Mouse (Mus musculus): ENCODE measurements at regions not wholly inside any gene's neighbourhood (a gene's known extent, or its start where the extent isn't known, plus 50 kb on each side); places are given as distances from the start of the nearest gene placed in this dataset.

DNA sequence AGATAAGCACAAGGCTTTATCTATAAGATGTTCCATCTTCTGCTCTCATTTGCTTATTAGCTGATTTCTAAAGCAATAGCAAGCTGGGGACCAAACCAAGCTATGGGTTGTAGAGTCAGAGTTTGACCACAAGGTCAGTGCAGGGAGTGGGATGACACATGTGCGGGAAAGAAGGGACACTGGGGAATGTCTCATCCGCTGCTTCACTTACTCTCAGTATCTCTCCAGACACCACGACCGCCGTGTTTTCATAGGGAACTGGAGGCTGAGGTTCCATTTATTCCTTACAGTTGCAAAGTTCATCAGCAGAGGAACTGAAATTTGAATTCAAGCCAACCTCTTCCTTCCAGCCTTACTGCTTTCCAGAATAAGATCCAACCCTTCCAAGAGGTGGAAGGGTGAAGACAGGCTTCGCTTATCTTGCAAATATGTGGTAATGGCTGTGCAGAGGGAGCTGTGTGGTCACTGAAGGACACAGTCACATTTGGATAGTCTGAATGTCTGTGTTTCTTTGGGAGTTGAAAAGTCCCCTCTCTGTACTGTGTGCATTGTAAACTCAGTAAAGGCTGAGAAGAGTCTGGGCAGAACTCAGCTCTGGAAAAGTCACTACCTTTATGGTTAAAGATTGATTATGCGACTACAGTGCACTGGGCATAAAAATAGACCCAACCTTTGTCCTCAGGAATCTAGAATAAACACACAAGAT is 118.1 kb upstream of the C1qtnf3 start:
- ATAC-seq (replicated peaks; ENCODE audit: poor library complexity, severe bottlenecking) = peak; percentile 42

DNA sequence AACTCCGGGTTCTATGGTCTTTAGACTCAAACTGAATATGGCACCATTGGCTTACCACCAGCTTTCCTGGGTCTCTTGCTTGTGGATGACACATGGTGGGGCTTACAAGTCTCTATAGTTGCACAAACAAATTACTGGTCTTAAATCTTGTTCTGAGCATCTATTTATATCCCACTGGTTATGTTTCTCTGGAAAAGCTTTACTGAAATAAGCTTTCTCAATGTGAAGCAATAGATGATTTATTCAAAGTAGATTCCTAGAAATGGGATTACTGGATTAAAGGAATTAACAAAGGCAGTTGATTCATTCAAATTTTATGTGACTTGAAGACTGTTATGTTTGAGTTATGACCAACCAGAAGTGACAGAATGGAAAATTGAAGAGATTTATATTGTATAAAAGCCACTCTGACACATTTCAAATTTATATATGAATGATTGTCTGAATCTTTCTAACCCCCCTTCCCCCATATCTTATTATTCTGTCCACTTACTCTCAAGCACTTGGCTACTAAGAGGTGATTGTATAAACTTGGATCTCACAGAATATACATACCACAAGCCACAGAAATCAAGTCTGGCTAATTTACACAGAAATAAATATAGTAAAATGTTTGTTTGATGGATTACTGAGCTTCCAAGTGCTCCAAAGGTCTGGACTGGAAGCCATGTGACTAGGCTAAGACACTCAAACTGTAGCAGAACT is 113.4 kb upstream of the C1qtnf3 start:
- no peak for ATAC-seq (replicated peaks; ENCODE audit: poor library complexity, severe bottlenecking)

DNA sequence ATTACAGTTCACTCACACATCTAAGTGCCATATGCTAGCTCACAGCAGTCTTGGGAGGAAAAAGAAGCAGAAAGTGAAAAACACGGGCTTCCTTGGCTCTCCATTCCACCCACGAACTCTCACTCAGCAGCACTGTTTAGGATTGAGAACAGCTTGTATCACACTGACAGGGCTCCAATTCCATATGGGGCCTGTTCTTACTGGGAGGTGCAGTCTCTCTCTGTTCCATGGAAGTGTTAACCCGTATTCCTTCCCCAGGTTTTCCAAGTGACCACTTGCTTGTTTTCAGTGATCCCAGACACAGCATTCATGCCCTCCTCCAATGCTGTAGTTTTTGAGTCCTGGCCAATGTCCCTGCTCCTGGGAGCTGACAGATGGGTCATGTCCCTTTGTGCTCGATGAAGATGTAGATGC is 111.5 kb upstream of the C1qtnf3 start:
- ATAC-seq (replicated peaks; ENCODE audit: poor library complexity, severe bottlenecking) = no peak

DNA sequence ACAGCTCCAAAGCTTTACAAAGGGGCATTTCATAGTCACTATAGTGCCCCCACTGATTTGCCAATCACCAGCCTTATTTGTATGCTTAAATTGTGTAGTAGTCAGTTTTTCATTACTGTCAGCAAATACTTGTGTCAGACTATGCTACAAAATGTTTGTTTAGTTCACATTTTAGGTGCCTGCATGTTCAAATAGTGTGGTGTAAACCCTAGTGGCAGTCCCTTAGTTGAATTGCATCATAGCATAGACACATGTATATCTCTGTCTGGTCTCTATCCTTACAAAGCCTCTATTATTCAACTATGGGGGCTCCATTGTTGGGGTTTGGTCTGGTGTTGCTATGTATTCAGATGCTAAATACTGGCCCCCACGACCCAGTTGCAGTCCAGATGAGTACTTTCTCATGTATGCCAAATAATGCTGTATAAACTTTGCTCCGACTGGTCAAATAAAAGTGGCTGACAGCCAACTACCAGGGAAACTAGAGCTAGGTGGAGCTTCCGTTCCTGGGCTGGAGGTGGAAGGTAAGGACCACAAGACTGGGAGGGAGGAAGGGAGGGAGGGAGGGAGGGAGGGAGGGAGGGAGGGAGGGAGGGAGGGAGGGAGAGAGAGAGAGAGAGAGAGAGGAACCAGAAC is 109.0 kb upstream of the C1qtnf3 start:
- ATAC-seq (replicated peaks; ENCODE audit: poor library complexity, severe bottlenecking) = no peak

DNA sequence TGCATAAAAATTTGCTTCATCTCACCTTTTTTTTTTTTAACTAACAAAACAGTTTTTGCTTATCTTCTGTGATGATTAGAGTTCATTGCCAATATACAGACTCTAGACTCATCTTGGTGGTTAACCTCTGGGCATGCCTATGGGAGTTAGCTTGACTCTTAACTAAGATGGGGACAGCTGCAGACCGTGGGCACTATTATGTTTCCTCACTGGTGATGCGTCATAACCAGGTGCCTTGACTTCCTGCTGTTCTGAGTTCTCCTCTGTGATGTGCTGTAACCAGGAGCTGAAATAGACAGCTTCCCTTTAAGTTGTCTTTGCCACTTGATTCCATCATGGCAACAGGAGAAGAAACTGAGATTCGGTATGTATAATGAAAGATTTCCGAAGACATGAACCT is 105.4 kb upstream of the C1qtnf3 start:
- no peak for ATAC-seq (replicated peaks; ENCODE audit: poor library complexity, severe bottlenecking)

DNA sequence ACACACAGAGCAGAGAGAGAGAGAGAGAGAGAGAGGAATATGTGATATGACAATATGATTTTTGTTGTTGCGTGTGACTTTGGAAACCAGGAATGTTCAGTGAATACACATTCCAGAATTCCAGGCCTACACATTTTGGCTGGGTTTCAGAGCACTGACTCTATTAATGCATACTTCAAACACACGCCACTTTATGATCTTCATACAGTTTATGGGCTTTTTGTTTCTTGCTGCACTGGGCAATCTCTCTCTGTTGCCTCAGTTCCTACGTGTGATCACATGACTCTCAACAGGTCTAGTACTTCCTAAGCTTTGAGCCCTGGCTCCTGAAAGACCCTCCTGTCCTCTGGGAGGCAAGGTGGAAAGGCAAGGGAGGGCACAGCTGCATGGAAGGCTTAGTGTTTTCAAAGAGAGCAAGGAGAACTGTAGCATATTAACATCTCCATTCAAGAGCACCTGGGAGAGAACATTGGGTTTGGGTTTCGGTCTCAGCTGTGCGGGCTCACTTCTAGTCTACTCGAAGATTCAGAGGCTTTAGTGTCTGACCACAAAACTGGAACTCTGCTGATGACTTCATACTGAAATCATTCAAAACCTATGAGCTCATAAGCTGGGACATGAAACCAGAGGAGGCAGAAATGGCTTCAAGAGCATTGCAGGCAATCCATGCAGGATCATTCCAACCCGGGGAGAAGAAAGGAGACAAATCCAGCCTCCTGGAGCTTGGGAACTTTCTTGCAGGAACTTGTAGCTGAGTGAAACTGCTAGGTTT is 87.9 kb upstream of the C1qtnf3 start:
- no peak for ATAC-seq (replicated peaks; ENCODE audit: poor library complexity, severe bottlenecking)

DNA sequence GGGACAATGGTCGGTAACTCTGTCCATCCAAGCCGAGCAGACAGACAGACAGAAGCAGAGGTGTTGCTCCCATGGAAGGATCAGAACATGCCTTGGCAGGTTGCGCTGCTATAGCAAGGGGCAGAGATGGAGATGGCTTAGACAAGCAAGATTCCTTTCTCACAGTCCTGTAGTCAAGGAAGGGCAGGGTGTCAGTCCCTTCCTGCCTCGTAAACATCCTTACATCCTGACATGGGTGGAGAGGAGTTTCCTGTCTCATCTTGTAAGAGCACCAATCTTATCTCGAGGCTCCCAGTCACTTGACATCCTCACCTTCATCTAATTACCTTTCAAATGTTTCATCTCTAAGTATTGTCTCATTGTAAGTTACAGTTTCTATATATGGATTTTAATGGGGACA is 87.0 kb upstream of the C1qtnf3 start:
- no peak for ATAC-seq (replicated peaks; ENCODE audit: poor library complexity, severe bottlenecking)

DNA sequence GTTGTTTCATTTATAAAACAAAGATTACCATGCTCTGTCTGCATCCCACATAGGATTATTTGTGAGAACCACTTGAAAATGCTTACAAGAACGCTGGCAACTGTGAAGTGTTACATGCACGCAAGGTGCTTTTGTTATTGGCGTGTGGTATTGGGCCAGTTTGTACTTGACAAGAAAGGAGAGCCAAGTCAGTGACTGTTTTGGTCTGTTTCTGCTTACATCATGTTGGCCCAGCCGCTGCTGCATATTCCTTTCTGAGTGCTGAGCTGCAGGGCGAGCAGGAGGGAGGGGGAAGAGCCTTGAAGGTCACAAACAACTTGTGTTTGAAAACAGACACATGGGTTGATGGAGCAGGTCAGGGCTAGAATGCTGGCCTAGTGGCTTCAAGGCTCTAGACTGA is 85.3 kb upstream of the C1qtnf3 start:
- ATAC-seq (replicated peaks; ENCODE audit: poor library complexity, severe bottlenecking) = no peak

DNA sequence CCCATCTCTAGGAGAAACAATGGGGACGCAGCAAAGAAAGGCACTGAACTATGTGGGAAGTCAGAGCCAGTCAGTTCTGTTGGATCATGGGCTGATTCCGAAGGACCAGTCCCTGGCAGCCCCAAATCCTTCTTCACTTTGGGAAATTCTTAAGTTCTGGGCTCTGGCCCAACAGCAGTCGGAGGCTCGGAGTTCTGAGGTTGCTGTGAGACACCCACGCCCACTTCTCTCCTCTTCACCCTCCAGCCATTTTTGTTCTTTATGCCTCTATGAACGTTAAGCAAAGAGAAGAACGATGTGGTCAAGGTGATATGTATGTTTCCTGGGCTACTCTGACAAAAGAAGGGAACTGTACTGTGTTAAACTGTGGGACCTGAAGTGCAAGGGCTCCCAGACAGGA is 84.0 kb upstream of the C1qtnf3 start:
- ATAC-seq (replicated peaks; ENCODE audit: poor library complexity, severe bottlenecking) = no peak

DNA sequence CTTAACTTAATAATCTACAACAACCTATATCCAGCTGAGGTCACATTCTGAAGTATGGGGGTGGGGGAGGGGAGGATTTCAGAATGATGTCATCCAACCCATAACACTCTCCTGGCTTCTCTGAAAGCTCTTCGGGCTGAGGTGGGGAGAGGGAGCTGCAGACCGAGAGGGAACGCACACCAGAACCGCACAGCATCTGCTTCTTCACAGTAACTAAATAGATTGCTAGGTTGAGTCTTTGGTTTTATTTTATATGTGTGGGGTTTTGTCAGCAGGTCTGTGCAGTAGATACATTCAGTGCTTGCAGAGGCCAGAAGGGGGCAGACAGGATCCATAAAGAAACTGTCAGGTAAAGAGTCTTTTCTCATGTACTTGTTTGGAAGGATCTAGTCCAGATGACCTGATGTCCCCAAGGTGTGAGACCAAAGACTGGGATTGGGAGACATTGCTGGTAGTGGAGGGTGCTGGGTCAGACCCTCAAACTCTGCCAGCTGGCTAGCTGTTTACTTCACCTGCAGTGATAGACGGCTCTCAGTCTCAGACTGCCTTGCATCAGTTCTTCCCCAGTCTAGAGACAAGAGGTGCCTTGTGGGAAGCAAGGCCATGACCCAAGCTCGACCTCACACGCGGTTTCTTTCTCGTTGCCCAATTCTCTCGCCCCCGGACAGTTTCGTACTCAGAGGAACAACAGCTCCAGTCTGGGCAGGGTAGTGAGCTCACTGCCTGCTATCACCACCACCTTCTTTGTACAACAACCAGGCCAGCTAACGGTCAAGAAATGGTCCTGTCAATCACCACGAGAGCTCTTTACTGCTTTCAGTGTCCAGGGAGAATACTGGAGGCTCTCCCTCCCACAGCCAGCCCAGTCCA is 83.2 kb upstream of the C1qtnf3 start:
- peak; percentile 76 for ATAC-seq (replicated peaks; ENCODE audit: poor library complexity, severe bottlenecking)

DNA sequence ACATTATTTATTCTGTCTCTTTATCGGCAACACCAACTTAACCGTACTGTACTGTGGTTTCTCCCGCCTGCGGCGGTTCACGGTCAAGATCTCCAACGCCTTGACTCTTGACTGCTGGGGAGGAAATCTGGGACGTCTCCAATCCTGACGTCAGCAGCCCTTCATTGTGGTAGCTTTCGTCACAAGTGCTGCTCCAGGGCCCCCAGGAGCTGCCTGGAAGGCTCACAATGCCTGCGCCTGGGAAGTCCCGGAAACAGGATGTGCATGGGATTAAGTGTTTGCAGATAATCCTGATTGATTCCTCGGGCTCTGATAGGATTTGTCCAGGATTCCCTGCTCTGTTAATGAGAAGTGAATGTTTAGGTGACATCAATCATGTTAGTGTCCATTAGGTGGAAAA is 82.3 kb upstream of the C1qtnf3 start:
- ATAC-seq (replicated peaks; ENCODE audit: poor library complexity, severe bottlenecking) = no peak

DNA sequence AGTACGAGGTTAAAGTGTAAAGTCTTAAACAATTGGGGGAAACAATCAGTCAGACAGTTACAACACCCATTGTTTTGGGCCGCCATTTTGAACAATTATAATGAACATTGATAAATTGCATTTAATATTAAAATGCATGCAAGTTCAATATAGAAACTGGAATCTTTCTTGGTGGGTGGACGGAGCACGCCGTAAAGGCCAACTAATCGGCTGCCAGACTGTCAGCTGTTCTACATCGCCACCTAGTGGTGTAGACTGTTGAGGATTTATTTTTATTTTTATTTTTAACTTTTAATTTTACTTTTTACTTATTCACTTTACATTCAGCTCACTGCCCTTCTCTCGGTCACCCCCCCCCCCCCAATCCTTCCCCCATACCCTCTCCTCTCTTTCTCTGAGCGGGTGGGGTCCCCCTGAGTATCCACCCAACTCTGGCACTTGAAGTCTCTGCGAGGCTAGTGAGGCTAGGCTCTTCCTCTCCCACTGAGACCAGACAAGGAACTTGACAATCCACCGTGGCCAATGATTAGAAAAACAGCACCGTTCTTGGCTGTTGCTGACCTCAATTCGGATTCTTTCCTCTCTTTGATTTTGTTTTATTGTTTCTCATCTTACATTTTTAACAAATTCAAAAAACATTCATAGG is 79.7 kb upstream of the C1qtnf3 start:
- ATAC-seq (replicated peaks; ENCODE audit: poor library complexity, severe bottlenecking) = no peak; the same call in 1 of the 2 replicates

DNA sequence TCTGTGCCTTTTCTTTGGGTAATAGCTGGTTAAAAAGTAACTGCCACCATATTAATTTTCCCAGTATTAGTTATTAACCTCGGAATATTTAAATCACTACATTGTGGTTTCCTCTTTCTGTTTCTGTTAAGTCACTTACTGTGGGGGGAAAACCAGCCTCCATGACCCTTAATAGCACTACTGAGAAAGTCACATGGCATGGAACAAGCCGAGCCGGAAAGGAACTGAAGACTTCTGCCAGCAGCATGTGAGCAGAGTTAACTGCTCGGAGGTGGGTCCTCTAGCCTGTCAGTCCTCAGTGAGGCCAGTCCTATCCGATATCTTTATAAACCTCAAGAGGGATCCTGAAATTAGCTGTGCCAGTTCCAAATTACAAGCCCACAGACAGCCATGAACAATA is 75.8 kb upstream of the C1qtnf3 start:
- peak; percentile 65; the same call in 1 of the 2 replicates for ATAC-seq (replicated peaks; ENCODE audit: poor library complexity, severe bottlenecking)

DNA sequence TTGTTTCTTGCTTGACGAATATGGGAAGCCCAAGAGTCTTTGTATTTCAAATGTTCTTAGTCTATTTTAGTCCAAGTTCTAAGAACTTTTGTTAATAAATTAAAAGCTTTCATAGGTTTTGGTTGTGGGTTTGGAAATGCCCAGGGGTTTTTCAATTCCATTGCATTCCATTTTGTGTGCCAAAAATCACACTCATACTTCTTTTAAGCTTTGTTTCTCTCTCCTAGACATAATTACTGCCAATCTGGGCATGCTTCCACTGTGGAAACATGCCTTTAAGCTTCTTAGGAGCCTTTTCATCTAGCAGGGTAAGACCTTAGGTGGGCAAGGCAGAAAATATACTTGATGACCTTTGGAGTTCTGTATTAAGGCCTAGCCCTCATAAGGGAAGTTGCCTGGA is 70.4 kb upstream of the C1qtnf3 start:
- no peak for ATAC-seq (replicated peaks; ENCODE audit: poor library complexity, severe bottlenecking)

DNA sequence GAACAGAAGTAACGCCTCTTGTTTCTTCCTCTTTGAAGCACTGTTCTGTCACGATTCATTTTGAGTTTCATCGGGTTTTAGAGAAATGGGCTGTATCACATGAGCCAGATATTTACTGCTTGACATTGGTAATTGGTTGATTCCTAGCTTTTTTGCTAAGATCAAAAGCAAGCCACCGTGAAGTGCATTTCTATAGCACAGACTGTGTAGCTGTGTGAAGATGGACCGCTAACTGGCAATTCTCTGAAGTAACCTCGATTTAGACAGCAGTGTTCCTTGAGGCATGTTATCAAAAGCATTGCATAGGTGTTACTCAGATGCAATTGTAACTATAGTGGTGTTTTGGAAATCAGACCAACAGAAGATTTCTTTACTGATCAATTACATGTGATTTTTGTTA is 64.1 kb upstream of the C1qtnf3 start:
- no peak for ATAC-seq (replicated peaks; ENCODE audit: poor library complexity, severe bottlenecking)

DNA sequence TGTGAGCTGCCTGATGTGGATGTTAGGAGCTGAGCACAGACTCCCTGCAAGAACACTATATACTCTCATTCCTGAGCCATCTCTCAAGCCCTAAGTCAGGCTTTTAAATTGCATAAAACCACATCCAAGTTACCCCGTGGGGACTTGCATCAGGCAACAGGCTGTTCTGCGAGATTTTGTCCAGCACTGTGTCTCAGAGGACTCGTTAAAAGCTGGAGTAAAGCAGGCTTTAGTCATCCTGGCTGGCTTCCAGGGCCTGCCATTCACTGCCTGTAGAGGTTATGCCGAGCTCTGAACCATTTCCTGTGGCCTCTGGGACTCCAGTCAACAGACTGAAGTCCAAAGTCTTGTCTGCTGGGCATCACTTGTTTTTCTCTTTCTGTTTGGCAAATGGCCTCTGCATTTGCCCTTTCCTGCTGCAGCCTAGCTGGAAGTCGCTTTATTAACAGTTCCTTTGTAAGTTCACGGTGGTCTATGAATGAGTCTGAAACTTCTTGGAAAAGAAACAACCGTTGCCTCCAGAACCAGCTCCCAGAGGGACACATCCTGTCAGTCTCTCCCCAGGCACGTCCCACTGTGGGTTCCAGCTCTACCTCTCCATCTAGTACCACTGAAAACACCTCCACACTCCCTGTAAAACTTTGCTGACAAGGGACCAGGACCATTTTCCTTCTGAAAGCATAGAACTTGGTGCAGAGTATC is 61.8 kb upstream of the C1qtnf3 start:
- ATAC-seq (replicated peaks; ENCODE audit: poor library complexity, severe bottlenecking) = no peak

DNA sequence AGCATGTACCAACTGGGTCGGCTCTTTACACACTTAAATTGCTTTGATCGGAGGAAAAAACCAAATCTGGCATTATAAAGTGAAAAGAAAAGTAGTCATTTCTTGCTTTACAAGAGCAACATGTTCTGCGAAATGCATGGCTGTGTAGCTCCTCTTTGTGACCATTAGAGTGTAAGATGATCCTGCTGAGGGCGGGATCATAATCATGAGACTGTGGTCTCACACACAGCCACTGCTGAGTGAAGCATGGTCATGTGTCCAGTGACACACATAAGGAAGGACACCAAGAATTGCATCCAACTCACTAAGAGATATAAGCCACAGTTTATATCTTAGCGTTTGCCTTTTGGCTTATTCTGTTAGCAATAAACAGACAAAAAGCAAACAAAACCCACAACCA is 53.8 kb upstream of the C1qtnf3 start:
- ATAC-seq (replicated peaks; ENCODE audit: poor library complexity, severe bottlenecking) = no peak

DNA sequence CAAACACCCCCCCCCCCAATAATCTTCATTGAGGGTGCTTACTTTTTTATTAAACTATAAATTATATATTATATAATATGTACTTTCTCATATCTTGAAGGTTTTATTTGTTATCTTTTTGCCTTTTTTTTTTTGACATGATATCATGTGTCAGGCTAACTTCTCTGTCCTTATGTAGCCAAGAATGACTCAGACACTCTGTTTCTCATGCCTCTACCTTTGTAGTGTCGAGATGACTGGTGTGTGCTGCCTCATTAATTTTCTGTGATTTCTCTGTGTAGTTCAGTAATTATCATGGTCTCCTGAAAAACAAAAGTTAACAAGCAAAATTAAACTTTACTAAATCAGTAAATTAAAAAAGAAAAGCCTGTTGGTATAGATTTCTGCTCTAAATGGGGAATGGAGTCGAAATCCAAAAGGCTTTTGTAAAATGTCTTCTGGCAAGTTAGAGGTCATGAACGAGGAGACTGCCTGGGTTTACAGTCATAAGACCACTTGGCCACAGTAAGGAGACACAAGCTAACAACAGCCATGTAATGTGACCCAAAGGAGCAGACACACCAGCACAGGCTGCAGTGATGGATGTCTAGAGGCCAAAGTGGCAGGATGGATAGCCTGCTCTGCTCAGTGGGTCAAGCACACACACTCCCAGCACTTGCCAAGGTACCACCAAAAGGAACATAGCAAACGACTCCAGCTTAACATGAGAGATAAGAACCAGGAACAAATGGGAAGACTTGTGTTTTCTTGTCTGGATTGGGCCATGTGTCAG is 53.2 kb upstream of the C1qtnf3 start:
- no peak for ATAC-seq (replicated peaks; ENCODE audit: poor library complexity, severe bottlenecking)

All from granulocyte monocyte progenitor cell, adult 5-6 weeks (primary cell).